Mouse (Mus musculus) layer of hippocampus, adult 18-20 months (tissue): ENCODE results near the gene Mcm5. TPM values are rescaled to one million over a fixed set of nuclear protein-coding genes. Genes with fewer than 3 reads are reported as not detected.

Source experiments
- DNase-seq, 2 experiments: peaks; one replicate each; pipeline ENCODE4 v3.0.0; 2022; ENCODE audit warnings: low spot score in 2 of 2
- total RNA-seq, 2 experiments: library from RNA; stranded (reverse); gene quantifications; 2 replicates each; pipeline ENCODE4 v1.2.3; 2021

The Mcm5 gene
- total RNA-seq, 2 experiments from 2014 or later: 5.2 to 5.7 TPM

GRCm38 (mm10) chr8:75093399-75094156 lies 15.8 kb upstream of the Mcm5 start, which contains the start of gene Hmox1:
TSS of gene Hmox1 (plus strand) at chr8:75093621.
- peak; percentile 78 to 90 for DNase-seq

- no peak for DNase-seq
These were observed 6.4 kb upstream of the Mcm5 start for GRCm38 (mm10) chr8:75102956-75103355.

GRCm38 (mm10) chr8:75103376-75103878 lies 5.9 kb upstream of the Mcm5 start:
- DNase-seq: no peak

- DNase-seq: peak; percentile 48 to 80
These were observed 688 bp upstream of the Mcm5 start for GRCm38 (mm10) chr8:75108527-75109235.

DNA sequence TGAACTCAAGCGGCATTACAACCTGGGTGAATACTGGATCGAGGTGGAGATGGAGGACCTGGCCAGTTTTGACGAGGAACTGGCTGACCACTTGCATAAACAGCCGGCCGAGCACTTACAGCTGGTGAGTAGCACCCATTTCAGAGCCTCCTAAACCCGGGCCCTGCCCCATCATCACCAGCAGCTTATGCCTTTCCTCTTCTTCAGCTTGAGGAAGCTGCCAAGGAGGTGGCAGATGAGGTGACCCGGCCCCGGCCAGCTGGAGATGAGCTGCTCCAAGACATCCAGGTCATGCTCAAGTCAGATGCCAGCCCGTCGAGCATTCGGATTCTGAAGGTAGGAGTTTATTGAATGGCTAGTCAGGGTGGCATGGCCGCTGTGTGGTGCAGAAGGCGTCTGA lies 724 bp downstream of the Mcm5 start:
- no peak for DNase-seq

DNA sequence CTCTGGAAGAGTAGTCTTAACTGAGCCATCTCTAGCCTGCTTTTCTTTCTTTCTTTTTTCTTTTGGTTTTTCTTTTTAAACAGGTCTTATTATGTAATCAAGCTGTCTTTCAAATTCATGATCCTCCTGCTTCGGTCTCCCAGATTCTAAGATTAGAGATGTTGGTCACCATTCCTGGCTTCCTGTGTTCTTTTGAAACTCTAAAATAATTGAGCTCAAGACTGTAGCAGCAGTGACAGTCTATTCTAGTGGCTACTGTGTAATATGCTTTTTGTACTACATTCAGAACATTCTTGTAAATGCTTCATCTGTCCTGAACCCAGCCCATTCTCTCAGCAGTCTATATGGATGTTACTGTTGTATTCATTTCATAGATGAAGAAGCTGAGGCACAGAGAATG lies 9.1 kb downstream of the Mcm5 start:
- no peak for DNase-seq

- no peak for DNase-seq
These were observed 9.9 kb downstream of the Mcm5 start for GRCm38 (mm10) chr8:75119287-75119686.

- no peak for DNase-seq
These were observed 10.4 kb downstream of the Mcm5 start for GRCm38 (mm10) chr8:75119747-75120146.

GRCm38 (mm10) chr8:75127406-75127805 lies 18.0 kb downstream of the Mcm5 start:
- no peak for DNase-seq

GRCm38 (mm10) chr8:75132485-75132884 lies 23.1 kb downstream of the Mcm5 start:
- peak; percentile 29 to 67 for DNase-seq

DNA sequence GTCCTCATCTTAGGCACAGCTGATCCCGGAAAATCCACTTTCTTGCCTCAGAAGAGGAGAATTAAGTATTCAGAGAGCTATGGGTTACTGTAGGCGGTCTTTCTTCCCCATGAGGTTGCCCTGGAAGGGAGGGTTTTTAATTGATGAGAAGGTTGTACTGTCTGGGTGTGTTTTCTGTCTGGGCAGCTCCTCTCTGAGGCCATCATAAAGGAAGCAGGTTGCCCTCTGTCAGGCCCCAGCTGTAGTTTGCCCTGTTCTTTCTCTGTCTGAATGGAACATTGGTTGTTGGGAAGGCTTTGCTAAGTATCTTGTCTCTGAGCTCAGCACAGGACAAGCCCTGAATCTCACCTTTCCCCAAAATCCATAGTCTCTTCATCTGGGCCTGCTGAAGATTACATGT lies 24.0 kb downstream of the Mcm5 start:
- no peak for DNase-seq

DNA sequence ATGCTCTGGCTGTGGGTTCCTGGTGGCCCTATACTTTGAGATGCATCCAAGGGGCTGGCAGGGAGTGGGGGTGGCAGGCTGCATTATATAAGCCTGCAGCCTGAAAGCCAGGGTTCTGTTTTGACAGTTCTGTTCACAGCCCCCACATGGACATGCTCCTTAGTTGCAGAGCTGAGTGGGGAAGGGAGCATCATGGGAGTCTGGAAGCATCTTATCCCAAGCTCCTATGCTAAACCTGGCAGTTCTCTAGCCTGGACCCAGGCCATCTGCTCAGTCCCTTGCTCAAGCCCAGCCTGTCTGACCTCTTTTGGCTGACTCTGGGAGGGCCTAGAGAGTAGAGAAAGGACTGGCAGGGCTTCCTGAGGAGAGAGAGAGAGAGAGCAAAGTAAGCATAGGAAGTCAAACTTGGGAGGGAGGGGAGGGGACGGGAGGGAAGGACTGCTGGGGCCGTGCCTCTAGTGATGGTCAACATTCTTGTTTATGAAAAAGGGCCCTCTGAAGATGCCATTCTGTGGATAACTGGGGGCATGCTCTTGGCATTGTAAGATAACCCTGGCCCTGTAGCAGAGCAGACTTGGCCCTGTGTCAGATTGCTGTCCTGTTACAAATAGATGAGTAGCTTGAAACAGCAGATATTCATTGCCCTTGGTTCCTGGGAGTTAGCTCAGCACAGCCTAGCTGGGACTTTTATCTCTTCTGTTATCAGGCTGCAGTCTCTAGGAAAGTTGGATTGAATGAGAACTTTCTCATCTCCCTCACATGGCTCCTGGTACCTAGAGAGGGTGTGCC lies 25.4 kb downstream of the Mcm5 start:
- DNase-seq: peak; percentile 50 to 65

DNA sequence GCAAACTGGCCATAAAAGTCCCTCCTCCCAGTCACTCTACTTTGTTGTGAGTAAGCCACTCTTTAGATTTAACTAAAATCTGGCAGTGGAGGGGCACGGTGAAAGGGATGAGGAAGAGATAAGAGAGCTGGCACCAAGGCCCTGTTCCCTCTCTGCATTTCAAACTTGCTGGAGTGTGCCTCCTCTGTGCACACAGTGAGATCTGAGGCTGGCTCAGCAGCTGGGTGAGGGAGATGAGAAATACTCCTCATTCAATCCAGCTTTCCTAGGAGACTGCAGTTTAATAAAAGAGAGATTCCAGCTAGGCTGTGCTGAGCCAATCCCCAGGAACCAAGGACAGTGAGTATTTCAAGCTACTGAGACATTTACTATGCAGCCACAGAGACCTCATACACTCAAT lies 26.4 kb downstream of the Mcm5 start:
- DNase-seq: peak in 1 of 2 experiments; percentile 14

- no peak for DNase-seq
These were observed 26.9 kb downstream of the Mcm5 start for GRCm38 (mm10) chr8:75136256-75136655.

GRCm38 (mm10) chr8:75137536-75137935 lies 28.2 kb downstream of the Mcm5 start:
- peak in 1 of 2 experiments; percentile 73 for DNase-seq

DNA sequence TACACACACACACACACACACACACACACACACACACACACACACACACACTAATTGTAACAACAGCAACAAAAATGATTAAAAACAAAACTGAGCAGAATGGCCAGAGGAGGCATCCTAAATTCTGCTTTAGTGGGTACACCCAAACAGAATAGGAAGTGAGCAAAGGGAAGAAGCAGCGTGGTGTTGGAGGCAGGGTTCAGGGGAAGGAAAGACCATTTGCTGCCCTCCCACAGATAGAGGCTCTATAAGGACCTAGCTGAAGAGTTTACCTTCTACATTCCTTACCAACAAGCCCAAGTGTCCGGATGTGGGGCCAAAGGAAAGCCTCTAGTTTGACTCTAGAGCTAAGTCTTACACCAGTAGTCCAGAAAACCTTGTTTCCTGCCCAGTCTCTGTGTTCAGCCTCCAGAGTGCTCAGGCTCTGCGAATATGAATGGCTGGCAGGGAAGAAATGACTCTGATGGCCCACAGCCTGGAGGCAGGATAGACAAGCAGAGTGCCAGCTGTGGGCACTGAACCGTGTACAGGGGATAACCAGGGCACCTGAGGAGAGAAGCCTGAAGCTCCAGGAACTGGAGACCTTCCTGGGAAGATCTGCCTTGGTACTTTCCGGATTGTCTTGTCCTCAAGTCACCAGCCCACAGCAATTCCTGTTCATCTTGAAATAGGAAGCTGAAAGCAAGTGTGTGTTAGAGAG lies 41.7 kb downstream of the Mcm5 start:
- no peak for DNase-seq

DNA sequence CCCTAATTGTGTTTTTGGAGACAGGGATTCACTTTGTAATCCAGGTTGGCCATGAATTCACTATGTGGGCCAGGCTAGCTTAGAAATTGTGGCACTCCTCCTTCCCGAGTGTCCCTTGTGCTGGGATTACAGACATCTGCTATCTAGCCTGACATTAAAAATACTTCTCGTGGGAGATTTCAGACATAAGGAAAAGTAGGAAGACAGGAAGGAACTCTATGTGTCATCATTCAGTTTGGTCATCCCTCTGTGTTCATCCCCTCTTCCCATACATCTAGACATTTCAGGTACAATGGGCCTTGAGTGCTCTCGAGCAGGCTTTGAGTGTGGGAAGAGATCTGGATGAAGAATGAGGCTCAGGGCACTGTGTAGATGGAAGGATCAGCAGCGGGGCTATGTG lies 42.4 kb downstream of the Mcm5 start:
- DNase-seq: no peak

- no peak for DNase-seq
These were observed 43.2 kb downstream of the Mcm5 start for GRCm38 (mm10) chr8:75152505-75153082.

DNA sequence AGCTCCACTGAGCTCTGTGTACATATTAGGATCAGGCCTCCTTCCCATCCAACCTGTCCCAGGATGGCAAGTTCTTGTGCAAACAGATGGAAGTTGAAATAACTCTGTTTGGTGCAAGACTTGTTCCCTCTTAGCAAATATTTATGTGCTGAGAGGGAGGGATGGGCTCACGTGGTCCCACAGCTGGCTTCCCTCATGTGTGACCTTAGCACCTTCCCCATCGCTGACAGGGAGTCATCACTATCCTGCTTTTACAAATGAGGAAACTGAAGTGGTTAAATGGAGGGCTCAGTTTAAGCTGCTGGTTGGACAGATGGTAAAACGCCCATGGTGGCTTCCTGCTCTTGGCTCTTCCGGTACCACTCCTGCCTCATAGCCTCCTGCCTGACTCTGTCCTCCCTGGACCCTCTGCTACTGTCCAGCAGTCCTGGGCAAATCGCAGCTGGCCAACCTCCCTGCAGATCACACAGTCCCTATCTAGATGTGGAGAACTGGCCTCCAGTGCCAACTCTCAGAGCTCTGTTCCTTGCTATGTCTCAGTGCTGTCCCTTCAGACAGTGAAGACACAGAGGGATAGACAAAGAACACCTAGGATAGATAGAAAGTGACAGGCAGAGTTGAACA lies 45.6 kb downstream of the Mcm5 start:
- no peak for DNase-seq

DNA sequence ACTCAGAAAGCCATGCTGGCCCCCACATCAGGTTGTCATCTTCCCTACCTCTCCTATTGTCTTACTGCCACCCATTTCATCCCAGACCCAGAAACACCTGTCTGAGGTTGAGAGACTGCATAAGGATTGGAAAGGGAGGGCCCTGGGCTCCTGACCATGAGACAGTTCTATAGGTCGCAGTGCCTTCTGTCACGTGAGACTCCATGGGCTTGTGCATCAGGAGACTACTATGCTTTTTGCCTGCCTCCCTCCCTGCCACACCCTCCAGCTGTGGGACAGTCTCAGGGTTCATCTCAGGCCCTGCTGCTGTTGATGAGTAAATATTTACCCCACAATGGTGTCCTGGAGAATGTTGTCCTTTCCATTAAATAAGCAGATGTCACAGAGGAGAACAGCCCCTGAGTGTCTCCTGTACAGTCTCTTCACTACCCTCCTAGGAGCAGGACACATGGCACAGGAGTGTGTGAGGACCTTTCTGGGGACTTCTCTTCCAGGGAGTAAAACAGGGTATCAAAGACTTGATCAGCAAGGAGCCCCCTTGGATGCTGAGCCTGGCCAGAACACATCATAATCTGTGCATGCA lies 46.5 kb downstream of the Mcm5 start:
- DNase-seq: no peak
